Mouse (Mus musculus): ENCODE measurements around the gene Noa1. TPM values are rescaled to one million over a fixed set of nuclear protein-coding genes. Genes with fewer than 3 reads are reported as not detected.

Gene Noa1
- polyA plus RNA-seq (2014; fragmentation: Illumina TruSeq; extraction: RNeasy Lipid Tissue Mini Kit (QIAGEN cat#74804); ENCODE audit: low read depth, low replicate concordance) = 18.9 TPM

GRCm38 (mm10) chr5:77309924-77310772 lies at the start of gene Noa1, which contains the start of gene Polr2b:
Noa1 (minus strand) TSS chr5:77310084.
Polr2b (plus strand) TSS chr5:77310147.

GRCm38 (mm10) chr5:77265081-77265670 lies 44.7 kb downstream of the Noa1 start, which contains the start of gene Rest:
Rest (plus strand) TSS chr5:77265491.

Other genes with a start within 250 kb of the Noa1 start
- 335 TPM for gene Hopx, start 195.0 kb downstream of the Noa1 start, polyA plus RNA-seq (2014; fragmentation: Illumina TruSeq; extraction: RNeasy Lipid Tissue Mini Kit (QIAGEN cat#74804); ENCODE audit: low read depth, low replicate concordance)
- gene Spink2, start 98.6 kb downstream of the Noa1 start, polyA plus RNA-seq (2014; fragmentation: Illumina TruSeq; extraction: RNeasy Lipid Tissue Mini Kit (QIAGEN cat#74804); ENCODE audit: low read depth, low replicate concordance) = not detected
- gene Rest, start 44.6 kb downstream of the Noa1 start, polyA plus RNA-seq (2014; fragmentation: Illumina TruSeq; extraction: RNeasy Lipid Tissue Mini Kit (QIAGEN cat#74804); ENCODE audit: low read depth, low replicate concordance) = 5.0 TPM
- gene Polr2b, start 63 bp upstream of the Noa1 start, polyA plus RNA-seq (2014; fragmentation: Illumina TruSeq; extraction: RNeasy Lipid Tissue Mini Kit (QIAGEN cat#74804); ENCODE audit: low read depth, low replicate concordance) = 53.3 TPM
- gene Igfbp7, start 98.0 kb upstream of the Noa1 start, polyA plus RNA-seq (2014; fragmentation: Illumina TruSeq; extraction: RNeasy Lipid Tissue Mini Kit (QIAGEN cat#74804); ENCODE audit: low read depth, low replicate concordance) = 222 TPM

All from heart, adult 10 weeks (tissue).